Mouse (Mus musculus): ENCODE measurements around the gene Gm17018.
"Not testable (repeated sequence)": the region's sequence is repeated elsewhere in the genome, so short reads cannot be mapped to it uniquely, and the experiment has no call there.

The Gm17018 gene

DNA sequence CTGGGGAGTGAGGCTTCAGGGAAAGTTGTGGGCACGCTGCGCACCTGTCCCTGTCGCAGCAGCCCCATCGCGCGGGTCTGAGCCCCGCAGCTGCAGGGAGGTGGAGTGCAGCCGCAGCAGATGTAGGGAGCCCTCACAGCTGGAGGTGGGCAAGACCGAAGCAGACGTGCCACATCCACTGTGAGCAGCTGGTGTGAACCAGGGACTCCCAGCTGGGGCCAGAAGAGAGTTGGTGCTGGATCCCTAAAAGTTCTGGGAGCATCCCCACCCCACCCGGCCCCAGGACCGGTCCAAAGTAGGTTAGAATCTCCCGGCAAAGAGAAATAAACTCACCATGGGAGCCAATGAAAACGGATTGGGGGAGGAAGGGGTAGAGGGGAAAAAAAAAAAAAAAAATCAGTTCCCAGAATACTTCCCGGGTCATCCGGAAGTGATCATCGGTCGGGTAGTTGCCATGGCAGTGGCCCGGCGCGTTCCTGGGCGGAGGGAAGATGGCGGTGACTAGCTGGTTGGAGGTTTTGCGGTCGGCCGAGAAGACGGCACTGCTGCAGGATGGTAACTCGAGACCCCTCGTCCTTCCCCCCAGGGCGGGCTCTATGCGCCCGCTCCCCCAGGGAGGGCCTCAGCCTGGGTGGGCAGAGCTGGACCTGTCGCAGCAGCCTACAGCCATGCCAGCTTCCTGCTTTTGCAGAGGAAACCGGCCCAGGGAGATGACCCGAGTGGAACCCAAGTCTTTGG lies at the start of gene Gm17018, which contains the start of gene Poll:
Gene Gm17018 (plus strand): TSS at position 463 of the 738 bp plus-strand sequence.
Gene Poll (minus strand): TSS at position 379 of the 738 bp plus-strand sequence.
- peak; percentile 77 for DNase-seq (ENCODE audit: low read depth, low spot score)

DNA sequence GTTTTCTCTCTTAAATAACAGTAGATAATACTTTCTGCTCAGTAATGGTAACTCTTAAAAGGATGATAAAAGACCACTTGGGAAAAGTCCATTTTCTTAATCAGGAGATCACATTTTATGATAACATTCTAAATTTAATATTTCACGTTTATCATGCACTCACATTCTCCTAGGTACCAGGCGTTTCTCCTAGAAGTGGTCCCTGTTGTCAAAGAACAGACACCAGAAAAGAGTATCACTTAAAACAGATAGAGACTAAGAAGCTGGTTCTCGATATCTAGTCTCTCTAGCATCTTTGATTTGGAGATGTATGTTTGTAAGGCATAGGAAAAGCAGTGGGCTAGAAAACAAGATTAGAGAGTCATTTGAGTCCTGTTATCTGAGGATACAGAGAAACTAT lies 49.7 kb upstream of the Gm17018 start:
- DNase-seq (ENCODE audit: low read depth, low spot score) = no peak

DNA sequence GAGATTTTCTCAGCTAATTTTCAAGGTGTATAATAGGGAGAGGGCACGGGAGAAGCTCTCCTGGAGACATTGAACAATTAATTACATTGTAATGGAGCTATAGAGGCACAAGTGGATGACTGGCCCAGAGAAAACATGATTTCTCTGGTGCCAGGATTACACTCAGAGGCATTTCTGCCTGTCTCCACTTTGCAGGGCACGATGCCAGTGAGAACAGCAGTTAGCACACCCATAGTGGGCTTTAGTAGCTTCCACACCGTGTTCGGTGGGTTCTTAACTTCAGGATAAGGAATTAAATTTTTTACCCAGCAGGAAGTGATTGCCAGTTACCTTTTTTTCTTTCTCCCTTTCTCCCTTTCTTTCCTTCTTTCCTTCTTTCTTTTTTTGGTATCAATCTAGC lies 49.0 kb upstream of the Gm17018 start:
- no peak for DNase-seq (ENCODE audit: low read depth, low spot score)

DNA sequence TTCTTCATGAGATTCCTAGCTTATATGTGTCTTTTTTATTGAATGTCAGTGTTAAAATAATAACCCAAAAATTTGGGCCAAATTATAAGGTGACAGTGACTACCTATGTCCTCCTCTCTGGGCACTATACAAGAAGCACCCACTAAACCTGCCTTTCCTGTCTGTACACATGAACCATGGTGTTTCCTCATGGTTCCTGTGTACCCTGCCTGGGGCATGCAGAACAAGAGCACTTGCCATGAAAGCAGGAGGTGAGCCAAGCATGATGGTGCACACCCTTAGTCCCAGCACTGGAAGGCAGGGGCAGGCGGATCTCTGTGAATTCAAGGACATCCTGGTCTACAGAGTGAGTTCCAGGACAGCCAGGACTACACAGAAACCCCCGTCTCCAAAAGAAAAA lies 45.1 kb upstream of the Gm17018 start:
- DNase-seq (ENCODE audit: low read depth, low spot score) = no peak

DNA sequence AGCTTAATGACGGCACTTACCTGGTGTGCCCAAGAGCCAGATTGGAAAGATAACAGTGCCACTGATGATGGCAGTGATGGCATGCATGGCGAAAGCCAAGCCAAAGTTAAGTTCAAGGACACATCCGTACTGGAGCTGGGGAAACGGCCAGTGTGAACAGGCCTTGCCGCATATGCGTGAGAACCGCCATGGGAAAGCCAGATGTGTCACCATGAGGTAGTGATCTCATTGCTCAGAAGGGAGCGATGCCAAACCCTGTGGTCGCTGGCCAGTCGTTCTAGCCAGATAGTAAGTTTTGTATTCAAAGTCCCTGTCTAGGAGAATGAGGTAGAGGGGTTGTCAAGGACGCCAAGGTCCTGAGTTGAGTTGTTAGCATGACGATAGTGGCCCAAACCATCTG lies 44.2 kb upstream of the Gm17018 start:
- no peak for DNase-seq (ENCODE audit: low read depth, low spot score)

DNA sequence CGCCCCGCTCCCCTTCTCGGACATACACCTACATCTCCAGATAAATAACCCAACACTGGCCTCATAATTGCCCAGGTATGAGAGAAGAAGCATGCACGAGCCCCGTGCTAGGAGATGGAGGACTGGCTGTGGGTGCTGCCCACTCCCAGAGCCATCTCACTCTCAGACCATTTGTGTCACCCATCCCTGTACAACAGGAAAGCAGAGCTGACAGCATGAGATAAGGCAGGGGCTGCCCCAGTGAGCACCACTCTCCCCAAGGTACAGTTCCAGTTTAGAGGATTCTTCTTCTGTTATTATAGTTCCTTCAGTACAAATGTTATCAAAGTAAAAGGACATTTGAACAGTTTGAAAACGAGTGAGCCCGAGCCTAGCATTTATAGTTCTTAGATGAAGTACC lies 33.0 kb upstream of the Gm17018 start:
- no peak for DNase-seq (ENCODE audit: low read depth, low spot score)

DNA sequence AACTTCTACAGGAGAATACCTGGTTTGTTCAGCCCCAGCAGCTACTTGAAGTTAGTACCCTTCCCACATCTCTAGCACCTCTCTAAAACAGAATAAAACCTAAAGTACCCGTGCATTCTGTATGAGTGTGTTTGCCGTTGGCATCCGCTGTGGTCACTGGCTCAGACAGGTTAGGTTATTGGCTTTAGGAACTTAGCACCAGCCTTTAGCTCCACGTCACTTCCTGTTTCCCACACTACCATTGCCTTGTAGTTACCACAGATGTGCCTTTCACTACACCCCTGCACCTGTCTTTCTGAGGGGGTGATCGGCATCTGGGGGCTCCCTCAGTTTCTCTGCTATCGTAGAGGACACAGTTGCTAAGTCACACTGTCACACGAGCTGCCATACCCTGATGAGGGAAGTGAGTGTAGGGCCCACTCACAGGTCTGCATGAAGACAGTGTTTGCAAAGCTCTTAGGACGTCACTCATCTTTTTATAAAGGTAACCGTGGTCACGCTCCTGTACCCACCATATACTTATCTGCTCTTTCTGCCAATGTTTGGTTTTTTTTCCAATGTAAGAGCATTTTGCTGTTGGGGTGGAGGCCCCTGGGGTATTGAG lies 32.4 kb upstream of the Gm17018 start:
- DNase-seq (ENCODE audit: low read depth, low spot score) = no peak

DNA sequence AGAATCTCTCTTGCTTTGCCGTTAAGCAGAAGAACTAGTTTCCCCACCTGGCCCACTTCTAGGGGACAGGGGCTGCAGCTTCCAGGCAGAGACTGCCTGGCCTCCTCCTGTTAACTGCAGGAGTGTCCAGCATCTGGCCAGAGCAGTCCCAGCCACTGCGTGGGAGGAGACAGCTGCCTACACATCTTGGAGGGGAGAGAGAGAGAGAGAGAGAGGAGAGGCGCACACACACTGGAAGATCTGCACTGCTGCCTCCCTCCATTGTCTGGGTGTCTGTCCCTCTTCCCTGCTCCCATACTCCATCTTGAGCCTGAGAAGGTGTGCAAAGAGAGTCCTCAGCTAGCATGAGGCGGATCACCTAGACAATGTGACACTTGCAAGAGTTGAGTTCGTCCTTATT lies 31.1 kb upstream of the Gm17018 start:
- no peak for DNase-seq (ENCODE audit: low read depth, low spot score)

DNA sequence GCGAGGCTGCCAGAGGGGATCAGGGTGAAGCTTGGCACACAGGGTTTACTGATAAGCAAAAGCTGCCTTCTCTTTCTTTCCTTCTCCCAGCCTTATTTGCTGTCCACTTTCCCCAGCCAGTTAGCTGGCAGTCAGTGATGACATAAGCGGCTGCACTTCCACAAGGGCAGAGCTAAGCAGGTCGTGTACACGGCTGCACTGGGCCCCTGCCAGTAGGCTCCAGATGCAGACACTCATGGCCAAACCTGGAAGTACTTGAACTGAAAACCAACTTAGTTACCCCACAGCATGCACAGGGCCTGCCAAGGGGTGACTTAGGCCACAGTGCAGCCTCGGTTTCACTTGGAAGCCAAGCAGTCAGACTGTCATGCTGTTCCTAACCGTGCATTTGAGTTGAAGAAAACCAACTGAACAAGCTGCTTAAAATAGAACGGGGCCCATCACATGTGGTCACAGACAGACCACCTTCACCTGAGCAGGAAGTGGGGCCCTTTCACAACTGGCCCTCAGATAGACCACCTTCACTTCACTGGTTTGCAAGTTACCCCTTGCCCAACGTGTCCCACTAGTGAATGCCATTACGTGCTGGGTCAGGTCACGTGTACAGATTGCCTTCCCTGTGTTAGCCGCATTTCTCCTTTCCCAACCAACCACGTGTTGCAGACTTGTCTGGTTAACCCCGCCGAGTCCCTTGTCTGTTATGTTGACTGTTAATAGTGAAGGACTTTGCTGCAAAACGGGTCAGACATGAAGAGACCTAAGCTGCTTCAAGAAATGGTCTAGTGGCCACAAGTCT lies 30.0 kb upstream of the Gm17018 start:
- no peak for DNase-seq (ENCODE audit: low read depth, low spot score)

DNA sequence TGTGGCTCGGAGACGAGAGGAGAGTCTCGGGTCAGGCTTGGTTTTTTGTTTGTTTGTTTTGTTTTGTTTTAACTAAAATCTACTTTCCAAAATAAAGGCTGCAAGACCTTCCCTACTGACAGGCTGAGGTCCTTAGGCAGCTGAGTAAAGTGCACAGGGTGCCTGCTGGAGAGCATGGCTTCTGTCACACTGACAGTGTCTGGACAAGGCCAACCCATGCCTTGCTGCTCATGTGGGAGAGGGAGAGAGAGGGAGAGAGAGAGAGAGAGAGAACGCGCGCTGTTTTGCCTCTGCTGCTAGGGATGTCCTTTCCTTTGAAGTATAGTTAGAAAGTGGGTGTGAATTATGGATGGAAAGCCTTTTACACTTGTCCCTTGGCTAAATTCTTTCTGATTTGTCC lies 28.9 kb upstream of the Gm17018 start:
- no peak for DNase-seq (ENCODE audit: low read depth, low spot score)

DNA sequence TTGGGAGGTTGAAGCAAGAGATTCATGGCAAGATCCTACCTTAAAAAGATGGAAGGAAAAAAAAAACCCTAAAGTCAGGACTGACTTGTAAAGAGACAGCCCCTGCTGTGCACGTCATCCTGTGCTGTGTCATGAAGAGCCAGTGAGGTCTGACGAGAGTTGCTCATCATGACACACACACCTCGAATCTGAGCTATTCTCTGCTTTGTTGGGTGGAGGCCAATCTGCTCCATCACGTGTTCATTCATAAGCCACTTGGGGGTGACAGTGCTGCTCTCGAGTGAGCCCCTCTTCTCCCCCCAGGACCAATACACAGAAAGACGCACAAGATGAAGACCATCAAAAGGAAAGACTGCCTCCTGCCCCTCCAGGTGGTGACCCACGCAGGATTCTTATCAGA lies 26.8 kb upstream of the Gm17018 start:
- no peak for DNase-seq (ENCODE audit: low read depth, low spot score)

DNA sequence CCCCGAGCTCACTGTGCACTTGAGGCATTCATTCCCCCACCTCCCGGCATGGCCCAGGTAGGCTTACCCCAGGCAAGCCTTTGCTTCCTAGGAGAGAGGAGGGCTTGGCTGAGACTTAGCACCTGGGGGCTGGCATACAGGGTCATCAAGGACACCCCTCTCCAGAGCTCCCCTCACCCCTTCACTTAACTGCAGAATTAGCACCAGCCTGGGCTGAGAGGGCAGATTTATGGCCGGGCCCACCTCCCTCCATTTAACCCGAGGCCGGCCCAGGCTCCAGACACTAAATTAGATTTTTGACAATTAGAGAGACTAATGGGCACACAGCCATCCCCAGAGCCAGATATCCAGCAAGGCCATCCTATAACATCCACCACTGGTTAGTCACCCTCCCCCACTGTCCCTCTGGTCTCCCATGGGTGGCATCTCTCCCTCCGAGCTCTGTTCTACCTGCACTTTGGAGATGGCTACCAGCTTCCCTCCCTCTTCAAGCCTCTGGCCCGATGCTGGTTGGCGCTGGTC lies 25.1 kb upstream of the Gm17018 start:
- DNase-seq (ENCODE audit: low read depth, low spot score) = no peak

DNA sequence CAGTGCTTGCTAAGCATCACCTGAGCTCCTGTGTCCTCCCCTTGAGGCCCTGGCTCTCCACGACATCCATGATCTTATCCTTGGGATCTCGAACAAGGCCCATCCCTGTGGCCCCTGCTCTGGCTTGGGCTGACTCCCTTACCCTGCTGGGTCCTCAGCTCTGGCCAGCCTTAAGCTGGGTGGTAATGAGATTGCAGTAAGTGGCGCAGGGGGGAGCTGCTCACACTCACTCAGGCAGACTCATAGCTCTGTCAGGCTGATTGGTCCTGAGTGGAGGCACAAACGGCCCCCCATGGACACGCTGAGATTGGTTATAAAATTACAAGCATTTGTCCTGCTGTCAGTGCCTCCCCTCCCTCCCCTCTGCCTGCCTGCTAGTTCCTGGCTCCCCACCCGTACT lies 24.5 kb upstream of the Gm17018 start:
- DNase-seq (ENCODE audit: low read depth, low spot score) = no peak

DNA sequence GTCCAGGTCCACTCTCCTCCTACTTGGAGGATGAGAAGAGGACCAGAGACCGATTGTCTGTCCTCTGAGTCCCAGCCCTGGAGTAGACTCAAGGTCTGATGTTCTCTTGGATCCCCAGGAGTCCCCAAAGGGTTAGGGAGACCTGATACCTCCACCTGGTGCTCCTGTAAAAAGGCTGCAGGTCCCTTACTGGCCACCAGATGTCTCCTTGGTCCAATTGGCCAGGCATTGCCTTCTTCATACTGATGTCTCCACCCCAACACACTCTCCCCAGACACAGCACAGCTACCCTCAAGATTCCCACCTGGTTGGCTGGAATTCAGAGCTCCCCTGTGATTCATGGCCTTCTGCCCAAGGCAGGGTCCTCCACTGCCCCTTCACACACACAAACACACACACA lies 22.9 kb upstream of the Gm17018 start:
- DNase-seq (ENCODE audit: low read depth, low spot score) = peak; percentile 68

DNA sequence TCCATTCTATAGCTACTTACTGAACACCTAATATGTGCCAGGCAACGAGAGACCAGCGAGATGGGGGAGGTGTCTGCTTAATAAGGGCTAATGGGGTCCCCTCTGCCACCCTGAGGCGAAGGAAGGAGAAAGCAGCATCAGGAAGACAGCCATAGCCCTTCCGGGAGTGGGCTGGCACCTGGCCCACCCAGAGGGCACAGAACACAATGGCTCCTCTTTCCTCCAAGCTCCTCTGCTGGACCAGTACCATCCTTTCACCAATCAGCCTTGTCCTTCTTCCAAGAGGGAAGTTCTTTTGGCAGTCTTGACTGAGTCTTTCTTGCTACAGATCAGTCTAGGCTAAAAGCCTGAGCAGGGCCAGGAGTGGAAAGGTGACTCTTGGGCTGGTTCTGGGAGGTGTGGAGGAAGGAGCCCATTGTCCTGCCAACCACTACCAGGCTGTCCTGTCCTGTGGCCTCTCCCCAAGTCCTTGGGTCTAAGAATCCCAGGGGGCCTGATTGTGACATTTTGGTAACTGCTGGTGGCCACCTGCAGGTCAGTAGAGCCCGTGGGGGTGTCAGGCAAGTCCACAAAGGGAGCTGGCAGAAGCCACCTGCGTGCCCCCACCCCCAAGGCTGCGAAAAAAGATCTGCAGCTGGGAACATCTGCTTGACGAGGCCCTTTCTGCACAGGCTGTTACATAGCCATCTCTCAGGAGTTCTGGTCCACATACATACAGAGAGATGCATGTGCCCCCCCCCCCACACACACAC lies 19.6 kb upstream of the Gm17018 start:
- no peak for DNase-seq (ENCODE audit: low read depth, low spot score)

DNA sequence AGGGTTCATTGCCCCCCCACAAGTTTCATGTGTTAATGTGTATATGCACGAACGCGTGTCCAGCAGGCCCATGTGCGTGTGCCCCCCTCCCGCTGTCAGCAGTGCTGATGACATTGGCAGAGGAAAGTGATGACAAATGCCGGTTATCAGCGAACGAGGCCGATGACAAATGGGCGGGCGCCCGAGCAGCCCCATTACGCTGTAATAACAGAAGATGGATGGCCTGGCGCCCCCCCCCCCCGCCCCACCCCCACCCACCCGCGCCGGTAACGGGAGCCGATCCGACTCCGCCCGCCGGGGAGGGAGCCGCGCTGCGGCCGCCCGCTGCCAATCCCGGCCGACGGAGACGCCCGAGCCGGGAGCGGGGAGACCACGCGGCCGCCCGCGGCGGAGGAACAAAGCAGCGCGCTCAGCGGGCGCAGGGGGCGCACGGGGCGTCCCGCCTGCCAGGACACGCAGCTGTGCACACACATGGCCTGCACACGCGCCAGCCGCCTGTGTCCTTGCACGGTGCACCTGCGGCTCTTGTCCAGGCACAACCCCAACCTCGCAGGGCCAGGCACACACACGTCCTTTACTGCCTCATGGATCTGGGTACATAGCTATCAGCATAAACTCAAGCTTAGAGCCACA lies 18.9 kb upstream of the Gm17018 start:
- peak; percentile 36 for DNase-seq (ENCODE audit: low read depth, low spot score)

DNA sequence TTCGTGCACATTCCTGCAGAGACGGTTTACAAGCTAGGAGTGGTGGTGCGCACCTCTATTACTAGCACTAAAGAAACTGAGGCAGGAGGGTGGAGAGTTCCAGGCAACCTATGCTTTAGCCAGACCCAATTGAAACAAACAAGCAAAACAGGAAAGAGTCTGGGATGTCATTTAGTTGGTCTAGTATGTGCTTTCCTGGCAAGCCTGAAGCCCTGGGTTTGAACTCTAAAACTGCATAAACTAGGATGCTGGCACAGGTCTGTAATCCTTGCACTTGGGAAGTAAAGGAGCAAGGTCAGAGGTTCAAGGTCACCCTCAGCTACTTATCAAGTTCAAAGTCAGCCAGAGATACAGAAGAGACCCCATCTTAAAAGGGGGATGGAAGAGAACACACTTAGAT lies 18.4 kb upstream of the Gm17018 start:
- peak; percentile 39 for DNase-seq (ENCODE audit: low read depth, low spot score)

DNA sequence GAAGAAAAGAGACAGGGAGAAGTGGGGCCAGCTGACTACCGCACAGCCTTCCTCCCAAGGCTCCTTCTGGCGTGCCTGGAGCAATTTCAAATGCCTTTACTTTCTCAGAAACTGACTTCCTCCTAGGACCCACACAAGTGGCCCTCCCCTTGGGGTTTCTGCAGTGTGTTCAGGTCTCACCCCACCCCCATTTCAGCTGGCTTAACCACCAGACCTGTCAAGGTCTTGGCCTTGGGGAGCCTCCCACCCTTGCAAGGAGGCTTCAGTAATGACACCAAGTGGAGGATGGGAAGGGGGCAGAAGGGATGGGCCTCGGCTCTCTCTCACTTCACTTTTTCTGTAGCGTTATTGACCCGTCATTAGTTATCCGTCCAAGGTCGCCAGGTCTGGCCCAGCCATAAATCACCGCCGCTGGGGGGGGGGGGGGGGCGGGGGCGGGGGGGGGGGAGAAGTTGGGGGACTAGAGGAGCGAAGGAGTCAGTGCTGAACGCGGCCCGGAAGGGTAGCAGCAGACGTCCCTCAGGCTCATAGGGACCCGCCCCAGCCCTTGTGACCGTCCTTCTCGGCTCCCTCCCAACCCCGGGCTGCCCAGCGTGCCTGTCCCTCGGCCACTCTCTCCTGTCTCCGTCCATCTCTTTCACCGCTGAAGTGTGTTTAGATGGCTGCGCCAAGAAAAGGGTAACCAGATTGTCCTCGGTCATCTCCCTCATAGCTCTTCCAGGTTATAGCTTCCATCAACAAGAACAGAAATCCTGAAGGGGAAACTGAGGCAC lies 16.1 kb upstream of the Gm17018 start:
- DNase-seq (ENCODE audit: low read depth, low spot score) = peak; percentile 67

DNA sequence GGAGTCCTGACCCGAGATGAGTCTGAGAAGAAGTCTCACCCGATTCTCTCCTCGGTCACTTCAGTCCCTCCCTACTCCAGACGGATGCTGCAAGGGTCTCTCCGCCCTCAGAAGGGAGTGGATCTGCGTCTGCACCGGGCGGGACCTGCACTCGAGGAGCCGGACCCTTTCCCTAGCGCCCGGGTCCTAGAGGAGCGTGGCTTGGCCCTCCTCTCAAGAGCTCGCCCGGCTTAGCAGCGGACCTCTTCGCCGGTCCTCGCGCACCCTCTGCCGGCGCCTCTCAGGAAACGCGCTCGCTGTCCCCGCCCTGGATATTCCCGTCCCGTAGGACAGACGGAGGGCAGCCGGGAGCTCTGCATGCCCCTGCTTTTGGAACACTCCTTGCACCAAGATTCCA lies 15.5 kb upstream of the Gm17018 start:
- peak; percentile 76 for DNase-seq (ENCODE audit: low read depth, low spot score)

DNA sequence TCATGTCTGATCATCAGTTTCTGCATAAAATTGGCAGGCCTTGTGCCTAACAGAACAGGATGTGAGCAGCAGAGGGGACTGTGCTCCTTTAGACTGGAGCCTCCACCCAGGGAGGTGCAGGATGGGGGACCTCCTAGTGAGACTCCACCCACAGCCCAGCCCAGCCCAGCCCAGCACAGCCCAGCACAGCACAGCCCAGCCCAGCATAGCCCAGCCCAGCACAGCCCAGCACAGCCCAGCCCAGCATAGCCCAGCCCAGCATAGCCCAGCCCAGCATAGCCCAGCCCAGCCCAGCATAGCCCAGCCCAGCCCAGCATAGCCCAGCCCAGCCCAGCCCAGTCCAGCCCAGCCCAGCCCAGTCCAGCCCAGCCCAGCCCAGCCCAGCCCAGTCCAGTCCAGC lies 12.2 kb upstream of the Gm17018 start:
- DNase-seq (ENCODE audit: low read depth, low spot score) = not testable (repeated sequence)
